Mouse (Mus musculus): ENCODE results near the gene Ptprn. TPM values are rescaled to one million over a fixed set of nuclear protein-coding genes. Genes with fewer than 3 reads are reported as not detected.

The Ptprn gene
- polyA plus RNA-seq (2012; fragmentation: generic; extraction: Trizol): 3.6 TPM

DNA sequence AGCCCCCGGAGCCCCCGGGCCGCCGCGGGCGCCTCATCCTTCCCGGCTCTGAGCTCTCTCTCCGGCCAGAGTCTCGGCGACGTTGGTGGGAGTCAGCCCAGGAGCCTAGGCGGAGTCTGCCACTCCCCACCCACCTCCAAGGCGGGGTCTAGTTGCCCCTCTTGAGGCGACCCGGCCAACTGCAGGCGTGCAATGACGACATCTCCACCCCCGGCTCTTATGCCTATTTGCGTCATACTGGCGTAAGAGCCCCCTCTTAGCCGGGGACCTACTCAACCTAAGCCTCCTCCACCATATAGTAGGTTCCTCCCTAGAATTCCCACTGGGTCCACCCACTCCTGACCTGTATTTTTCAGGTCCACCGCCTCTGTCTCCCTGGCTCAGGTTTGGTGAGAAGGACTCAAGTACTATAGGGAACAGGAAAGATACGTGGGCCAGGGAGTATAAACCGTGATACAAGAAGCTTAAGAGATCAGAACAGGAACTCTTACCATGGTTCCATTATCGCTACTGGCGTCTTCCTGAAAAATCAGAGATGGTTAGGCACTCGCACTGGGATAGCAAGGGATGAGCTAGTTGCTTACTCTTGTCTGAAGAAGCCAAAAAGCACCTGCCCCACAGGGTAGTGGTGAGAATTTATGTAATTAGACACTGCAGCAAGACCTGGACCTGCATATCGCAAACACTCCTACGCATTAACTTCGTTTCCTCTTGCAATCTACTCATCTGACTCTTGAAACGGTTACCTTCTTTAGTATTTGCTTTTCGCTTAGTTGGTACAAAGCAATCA is at the start of gene Ptprn:
Gene Ptprn, minus strand, starts transcription at position 412 of the 790 bp plus-strand sequence.
- Histone ChIP-seq H3K4me3 (peak within 1 kb of the TSS; percentile 9), H3K36me3 (ENCODE audit: control insufficient read depth, insufficient read depth) (no peaks in the 10 kb centered on the region), H3K27me3 (ENCODE audit: control insufficient read depth, insufficient read depth, insufficient read length) (peaks cover 16% of the 10 kb centered on the region), H3K79me2 (ENCODE audit: control insufficient read depth, insufficient read depth) (no peaks in the 10 kb centered on the region), H3K4me2 (ENCODE audit: low read depth) (peak within 1 kb of the TSS; percentile 65), H3ac (ENCODE audit: control insufficient read depth, insufficient read length) (no peak within 1 kb of the TSS)
- TF ChIP-seq REST (IDR thresholded peaks at IDR 0.05; ENCODE audit: insufficient read depth, insufficient read length) (no peak), POLR2AphosphoS2 (IDR thresholded peaks at IDR 0.05; ENCODE audit: insufficient read length, low read depth) (no peak), TCF12 (IDR thresholded peaks at IDR 0.05; ENCODE audit: insufficient read depth, poor library complexity, severe bottlenecking) (no peak), MAX (IDR thresholded peaks at IDR 0.05; ENCODE audit: low read depth) (no peak), CEBPB (IDR thresholded peaks at IDR 0.05; ENCODE audit: insufficient read depth, poor library complexity, severe bottlenecking) (no peak), POLR2A (IDR thresholded peaks at IDR 0.05; ENCODE audit: insufficient read length, low read depth) (no peak), SRF (IDR thresholded peaks at IDR 0.05; ENCODE audit: control insufficient read depth, insufficient read length, low read depth) (no peak), MYOD1 (IDR thresholded peaks at IDR 0.05; ENCODE audit: control insufficient read depth in 1 of 3, insufficient read length in 2 of 3, low read depth in 2 of 3) (no peak), USF1 (IDR thresholded peaks at IDR 0.05; ENCODE audit: low read depth) (no peak), MYOG (IDR thresholded peaks at IDR 0.05; ENCODE audit: control insufficient read depth in 1 of 3, insufficient read depth in 1 of 3, insufficient read length in 2 of 3, low read depth in 2 of 3) (no peak)

DNA sequence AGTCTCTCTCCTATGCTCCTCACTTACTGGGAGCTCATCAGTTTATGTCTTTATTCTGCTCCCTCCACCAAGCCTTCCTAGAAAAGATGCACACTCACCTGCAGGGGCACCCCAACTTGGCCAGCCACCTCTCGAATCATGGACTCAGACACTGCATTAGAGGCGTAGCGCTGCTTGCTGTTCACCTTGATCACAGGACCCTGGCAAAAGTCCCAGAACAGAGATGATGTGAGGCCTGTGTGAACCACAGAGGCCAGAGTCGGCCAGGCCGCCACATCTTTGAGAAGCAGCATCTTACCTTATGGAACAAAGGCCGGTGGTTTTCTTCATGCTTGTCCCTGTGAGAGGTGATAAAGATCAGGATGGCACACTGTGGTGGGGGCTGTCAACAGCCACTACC is 47.4 kb upstream of the Ptprn start:
- H3K36me3 ChIP-seq (ENCODE audit: control insufficient read depth, insufficient read depth): peaks cover 23% of the 10 kb centered on the region
- H3K27me3 ChIP-seq (ENCODE audit: control insufficient read depth, insufficient read depth, insufficient read length): no peaks in the 10 kb centered on the region
- no peak for TF ChIP-seq REST (IDR thresholded peaks at IDR 0.05; ENCODE audit: insufficient read depth, insufficient read length)
- TF ChIP-seq TCF12 (IDR thresholded peaks at IDR 0.05; ENCODE audit: insufficient read depth, poor library complexity, severe bottlenecking): no peak
- TF ChIP-seq E2F4 (IDR thresholded peaks at IDR 0.05; ENCODE audit: insufficient read depth): no peak
- no peak for TF ChIP-seq USF1 (IDR thresholded peaks at IDR 0.05; ENCODE audit: low read depth)
- H3K79me2 ChIP-seq (ENCODE audit: control insufficient read depth, insufficient read depth): no peaks in the 10 kb centered on the region
- no peak overlapping the region for H3ac ChIP-seq (ENCODE audit: control insufficient read depth, insufficient read length)
- H3K4me3 ChIP-seq: no peak overlapping the region
- no peak overlapping the region for H3K4me2 ChIP-seq (ENCODE audit: low read depth)

- no peak overlapping the region for H3ac ChIP-seq (ENCODE audit: control insufficient read depth, insufficient read length)
- TF ChIP-seq E2F4 (IDR thresholded peaks at IDR 0.05; ENCODE audit: insufficient read depth) (no peak), MYOG (IDR thresholded peaks at IDR 0.05; ENCODE audit: control insufficient read depth in 1 of 3, insufficient read depth in 1 of 3, insufficient read length in 2 of 3, low read depth in 2 of 3) (no peak), POLR2AphosphoS2 (IDR thresholded peaks at IDR 0.05; ENCODE audit: insufficient read length, low read depth) (no peak), CEBPB (IDR thresholded peaks at IDR 0.05; ENCODE audit: insufficient read depth, poor library complexity, severe bottlenecking) (no peak), TCF12 (IDR thresholded peaks at IDR 0.05; ENCODE audit: insufficient read depth, poor library complexity, severe bottlenecking) (no peak), POLR2A (IDR thresholded peaks at IDR 0.05; ENCODE audit: insufficient read length, low read depth) (no peak), REST (IDR thresholded peaks at IDR 0.05; ENCODE audit: insufficient read depth, insufficient read length) (no peak), MAX (IDR thresholded peaks at IDR 0.05; ENCODE audit: low read depth) (no peak), USF1 (IDR thresholded peaks at IDR 0.05; ENCODE audit: low read depth) (no peak)
- no peak overlapping the region for H3K4me2 ChIP-seq (ENCODE audit: low read depth)
- H3K79me2 ChIP-seq (ENCODE audit: control insufficient read depth, insufficient read depth): no peaks in the 10 kb centered on the region
- no peaks in the 10 kb centered on the region for H3K27me3 ChIP-seq (ENCODE audit: control insufficient read depth, insufficient read depth, insufficient read length)
- peaks cover 3% of the 10 kb centered on the region for H3K36me3 ChIP-seq (ENCODE audit: control insufficient read depth, insufficient read depth)
- no peak overlapping the region for H3K4me3 ChIP-seq
Observed at GRCm38 (mm10) chr1:75304662-75305061, 40.4 kb upstream of the Ptprn start.

DNA sequence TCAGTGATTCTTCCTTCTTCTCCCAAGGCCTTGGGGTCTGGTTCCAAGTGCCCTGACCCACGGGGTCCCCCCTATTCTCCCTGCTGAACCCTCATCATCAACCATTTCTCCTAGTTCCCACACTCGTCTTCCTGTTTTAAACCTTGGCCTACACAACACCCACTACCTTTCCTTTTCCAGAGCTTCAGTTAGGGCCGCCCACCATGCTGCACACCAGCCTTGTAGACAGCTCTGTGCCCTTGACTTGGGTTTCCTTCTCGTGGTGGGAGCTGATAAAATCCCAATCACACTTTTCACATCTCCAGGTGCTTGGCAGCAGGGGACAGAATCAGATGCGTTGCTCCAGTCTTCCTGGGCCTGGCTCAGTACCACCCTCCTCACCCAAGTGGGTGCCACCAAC is 30.0 kb upstream of the Ptprn start:
- H3K79me2 ChIP-seq (ENCODE audit: control insufficient read depth, insufficient read depth): no peaks in the 10 kb centered on the region
- TF ChIP-seq E2F4 (IDR thresholded peaks at IDR 0.05; ENCODE audit: insufficient read depth) (no peak), MYOD1 (IDR thresholded peaks at IDR 0.05; ENCODE audit: control insufficient read depth in 1 of 3, insufficient read length in 2 of 3, low read depth in 2 of 3) (no peak), POLR2A (IDR thresholded peaks at IDR 0.05; ENCODE audit: insufficient read length, low read depth) (no peak), TCF12 (IDR thresholded peaks at IDR 0.05; ENCODE audit: insufficient read depth, poor library complexity, severe bottlenecking) (no peak), TCF3 (IDR thresholded peaks at IDR 0.05; ENCODE audit: insufficient read length, low read depth) (no peak), USF1 (IDR thresholded peaks at IDR 0.05; ENCODE audit: low read depth) (no peak), POLR2AphosphoS2 (IDR thresholded peaks at IDR 0.05; ENCODE audit: insufficient read length, low read depth) (no peak), REST (IDR thresholded peaks at IDR 0.05; ENCODE audit: insufficient read depth, insufficient read length) (no peak), MAX (IDR thresholded peaks at IDR 0.05; ENCODE audit: low read depth) (no peak), SRF (IDR thresholded peaks at IDR 0.05; ENCODE audit: control insufficient read depth, insufficient read length, low read depth) (no peak), CEBPB (IDR thresholded peaks at IDR 0.05; ENCODE audit: insufficient read depth, poor library complexity, severe bottlenecking) (no peak), MYOG (IDR thresholded peaks at IDR 0.05; ENCODE audit: control insufficient read depth in 1 of 3, insufficient read depth in 1 of 3, insufficient read length in 2 of 3, low read depth in 2 of 3) (no peak)
- H3K36me3 ChIP-seq (ENCODE audit: control insufficient read depth, insufficient read depth): no peaks in the 10 kb centered on the region
- H3K4me2 ChIP-seq (ENCODE audit: low read depth): no peak overlapping the region
- no peaks in the 10 kb centered on the region for H3K27me3 ChIP-seq (ENCODE audit: control insufficient read depth, insufficient read depth, insufficient read length)
- H3K4me3 ChIP-seq: no peak overlapping the region
- no peak overlapping the region for H3ac ChIP-seq (ENCODE audit: control insufficient read depth, insufficient read length)

DNA sequence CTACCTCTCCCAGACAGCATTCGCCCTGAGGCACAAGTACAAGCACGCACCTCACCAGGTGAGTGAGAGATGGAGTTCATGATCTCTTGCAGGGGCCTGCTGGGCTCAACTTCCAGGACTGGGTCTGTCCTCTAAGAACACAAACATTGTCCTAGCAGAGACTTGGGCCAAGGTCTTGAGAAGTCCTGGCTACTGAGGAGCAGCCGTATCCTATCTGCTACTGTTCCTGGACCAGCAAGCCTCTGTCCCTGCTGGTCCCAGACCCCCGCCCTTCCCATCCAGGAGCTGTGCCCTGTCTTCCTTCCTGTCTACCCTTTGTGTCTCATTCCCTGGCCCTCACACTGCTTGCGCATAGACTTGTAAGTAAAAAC is 29.0 kb upstream of the Ptprn start:
- H3K79me2 ChIP-seq (ENCODE audit: control insufficient read depth, insufficient read depth): no peaks in the 10 kb centered on the region
- no peak overlapping the region for H3K4me3 ChIP-seq
- no peak overlapping the region for H3ac ChIP-seq (ENCODE audit: control insufficient read depth, insufficient read length)
- no peak for TF ChIP-seq CEBPB (IDR thresholded peaks at IDR 0.05; ENCODE audit: insufficient read depth, poor library complexity, severe bottlenecking)
- no peak for TF ChIP-seq POLR2A (IDR thresholded peaks at IDR 0.05; ENCODE audit: insufficient read length, low read depth)
- TF ChIP-seq MYOD1 (IDR thresholded peaks at IDR 0.05; ENCODE audit: control insufficient read depth in 1 of 3, insufficient read length in 2 of 3, low read depth in 2 of 3): no peak
- no peak for TF ChIP-seq MAX (IDR thresholded peaks at IDR 0.05; ENCODE audit: low read depth)
- no peak for TF ChIP-seq SRF (IDR thresholded peaks at IDR 0.05; ENCODE audit: control insufficient read depth, insufficient read length, low read depth)
- TF ChIP-seq USF1 (IDR thresholded peaks at IDR 0.05; ENCODE audit: low read depth): no peak
- no peaks in the 10 kb centered on the region for H3K27me3 ChIP-seq (ENCODE audit: control insufficient read depth, insufficient read depth, insufficient read length)
- no peaks in the 10 kb centered on the region for H3K36me3 ChIP-seq (ENCODE audit: control insufficient read depth, insufficient read depth)
- H3K4me2 ChIP-seq (ENCODE audit: low read depth): peak overlapping the region; percentile 0
